Mouse (Mus musculus): ENCODE measurements at regions not wholly inside any gene's neighbourhood (a gene's known extent, or its start where the extent isn't known, plus 50 kb on each side); places are given as distances from the start of the nearest gene placed in this dataset.

- H3K27ac ChIP-seq: no peak overlapping the region
- H3K4me2 ChIP-seq (replicated peaks): no peak overlapping the region
- no peak for ATAC-seq (ENCODE audit: low FRiP score, low read depth)
- no peak overlapping the region for H3K4me3 ChIP-seq
- no peaks in the 10 kb centered on the region for H3K36me3 ChIP-seq
- 27% methylated on average over 4 of the region's 4 CpGs for WGBS
- no peaks in the 10 kb centered on the region for H3K9me3 ChIP-seq
- no peaks in the 10 kb centered on the region for H3K27me3 ChIP-seq
- no peaks in the 10 kb centered on the region for H3K4me1 ChIP-seq
- H3K9ac ChIP-seq: no peak overlapping the region
Measured at GRCm38 (mm10) chr12:93549900-93550299, 1700.9 kb upstream of the Sel1l start.

DNA sequence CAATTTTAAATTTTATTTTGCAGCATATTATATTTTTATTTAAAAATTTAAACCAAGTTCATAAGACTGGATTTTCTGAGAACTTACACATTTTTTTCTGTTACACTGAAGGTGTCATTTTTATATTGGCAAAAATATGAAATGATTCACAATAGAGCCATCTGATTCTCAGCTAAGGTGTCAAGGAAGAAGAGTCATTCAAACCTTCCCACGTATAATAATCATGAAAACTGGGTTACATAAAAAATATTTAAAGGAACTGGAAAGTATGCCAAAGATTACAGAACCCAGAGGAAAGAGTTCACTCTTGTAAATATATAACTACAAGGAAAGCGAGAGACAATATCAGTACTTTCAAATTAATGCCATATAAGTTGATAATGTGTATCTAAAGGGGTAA is 1674.5 kb upstream of the Sel1l start:
- 82% methylated on average over 2 of the region's 2 CpGs for WGBS
- H3K27me3 ChIP-seq: no peaks in the 10 kb centered on the region
- no peak overlapping the region for H3K4me2 ChIP-seq (replicated peaks)
- no peak overlapping the region for H3K4me3 ChIP-seq
- ATAC-seq (ENCODE audit: low FRiP score, low read depth): no peak
- no peaks in the 10 kb centered on the region for H3K9me3 ChIP-seq
- H3K36me3 ChIP-seq: no peaks in the 10 kb centered on the region
- H3K4me1 ChIP-seq: no peaks in the 10 kb centered on the region
- H3K9ac ChIP-seq: no peak overlapping the region
- H3K27ac ChIP-seq: no peak overlapping the region

- Histone ChIP-seq H3K4me1 (no peaks in the 10 kb centered on the region), H3K27ac (no peak overlapping the region), H3K36me3 (no peaks in the 10 kb centered on the region), H3K9ac (no peak overlapping the region), H3K9me3 (no peaks in the 10 kb centered on the region), H3K4me2 (replicated peaks) (no peak overlapping the region), H3K4me3 (no peak overlapping the region), H3K27me3 (no peaks in the 10 kb centered on the region)
- ATAC-seq (ENCODE audit: low FRiP score, low read depth): no peak
- 87% methylated on average over 1 of the region's 1 CpGs for WGBS
Measured at GRCm38 (mm10) chr12:93486381-93486780, 1637.4 kb upstream of the Sel1l start.

DNA sequence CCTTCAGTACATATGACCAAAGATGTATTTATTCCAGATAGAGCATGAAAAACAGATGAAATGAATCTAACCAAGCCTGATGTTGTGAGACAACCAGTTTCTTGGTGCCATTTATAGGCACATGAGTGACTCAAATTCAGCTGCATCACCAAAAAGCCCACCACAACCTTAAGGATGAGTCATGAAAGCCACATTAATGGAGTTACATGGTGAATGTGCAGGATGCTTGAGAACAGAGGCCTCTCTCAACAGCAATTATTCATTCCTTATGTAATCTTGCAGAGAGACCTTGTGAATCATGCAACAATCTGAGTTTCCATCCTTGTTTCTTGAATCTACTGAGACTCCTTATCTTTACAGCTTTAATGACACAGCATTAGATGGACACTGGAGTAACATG is 1613.1 kb upstream of the Sel1l start:
- no peaks in the 10 kb centered on the region for H3K4me1 ChIP-seq
- no peaks in the 10 kb centered on the region for H3K9me3 ChIP-seq
- no peak for ATAC-seq (ENCODE audit: low FRiP score, low read depth)
- no peak overlapping the region for H3K9ac ChIP-seq
- no peak overlapping the region for H3K27ac ChIP-seq
- H3K4me2 ChIP-seq (replicated peaks): no peak overlapping the region
- no peaks in the 10 kb centered on the region for H3K27me3 ChIP-seq
- H3K4me3 ChIP-seq: no peak overlapping the region
- no peaks in the 10 kb centered on the region for H3K36me3 ChIP-seq

DNA sequence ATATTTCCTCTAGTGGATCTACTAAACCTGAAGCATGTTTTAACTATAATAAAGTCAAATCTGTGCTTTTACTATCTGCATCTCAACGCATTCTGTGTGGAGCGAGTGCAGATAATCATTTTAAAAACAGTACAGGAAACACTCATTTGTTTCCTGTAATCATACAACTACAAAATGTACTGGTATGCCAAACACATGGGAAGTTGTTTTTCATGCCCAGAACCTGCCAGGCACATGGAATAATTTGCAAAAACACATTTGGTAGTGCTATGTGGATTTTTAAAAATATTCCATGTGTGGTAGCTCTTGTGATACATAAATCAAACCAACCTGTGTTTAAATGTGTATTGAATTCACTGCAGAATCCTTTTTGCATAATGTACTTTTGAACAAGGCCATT is 1600.5 kb upstream of the Sel1l start:
- Histone ChIP-seq H3K4me1 (no peaks in the 10 kb centered on the region), H3K27ac (no peak overlapping the region), H3K9me3 (no peaks in the 10 kb centered on the region), H3K4me2 (replicated peaks) (no peak overlapping the region), H3K36me3 (no peaks in the 10 kb centered on the region), H3K9ac (no peak overlapping the region), H3K27me3 (no peaks in the 10 kb centered on the region), H3K4me3 (no peak overlapping the region)
- WGBS: 64% methylated on average over 2 of the region's 2 CpGs
- no peak for ATAC-seq (ENCODE audit: low FRiP score, low read depth)

DNA sequence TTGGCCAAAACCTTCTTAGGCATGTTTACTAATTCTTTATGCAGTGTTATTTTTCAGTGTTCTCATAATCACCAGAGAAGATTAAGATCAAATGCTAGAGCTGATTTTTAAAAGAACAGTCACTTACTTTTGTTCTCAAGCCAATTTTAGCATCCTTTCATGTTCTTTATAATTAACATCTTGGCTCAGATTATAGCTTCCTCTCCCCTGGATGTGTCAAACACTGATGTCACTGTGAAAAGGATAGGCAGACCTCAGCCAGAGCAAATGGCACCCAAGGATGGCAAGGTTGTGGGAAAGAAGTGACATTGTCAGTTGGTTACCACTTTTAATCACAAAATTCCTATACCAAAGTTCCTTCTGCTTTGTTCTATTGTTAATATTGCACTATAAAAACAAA is 1580.3 kb upstream of the Sel1l start:
- Histone ChIP-seq H3K27me3 (no peaks in the 10 kb centered on the region), H3K4me1 (no peaks in the 10 kb centered on the region), H3K36me3 (no peaks in the 10 kb centered on the region), H3K9ac (no peak overlapping the region), H3K27ac (no peak overlapping the region), H3K4me3 (no peak overlapping the region), H3K4me2 (replicated peaks) (no peak overlapping the region), H3K9me3 (no peaks in the 10 kb centered on the region)
- no peak for ATAC-seq (ENCODE audit: low FRiP score, low read depth)

GRCm38 (mm10) chr12:93427988-93428387 is 1579.0 kb upstream of the Sel1l start:
- 71% methylated on average over 2 of the region's 2 CpGs for WGBS

DNA sequence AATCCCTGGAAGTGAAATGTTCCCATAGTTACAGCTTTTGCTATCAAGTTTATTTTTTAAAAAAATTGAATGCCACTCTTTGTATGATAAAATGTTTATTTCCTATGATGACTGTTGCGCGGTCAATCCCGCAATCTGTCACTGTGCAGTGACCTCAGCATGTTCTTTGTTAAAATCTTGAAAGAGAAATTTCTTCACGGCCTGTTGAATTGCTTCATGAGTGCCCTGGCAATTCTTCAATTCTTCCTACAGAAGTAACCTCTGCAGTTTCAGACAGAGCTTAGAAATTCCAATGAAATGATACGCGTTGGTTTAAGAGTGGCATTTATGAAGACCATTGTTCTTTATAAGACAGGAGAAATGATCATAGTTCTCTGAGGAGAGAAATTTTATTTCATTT is 1567.4 kb upstream of the Sel1l start:
- Histone ChIP-seq H3K4me1 (no peaks in the 10 kb centered on the region), H3K36me3 (no peaks in the 10 kb centered on the region), H3K4me3 (no peak overlapping the region), H3K4me2 (replicated peaks) (no peak overlapping the region), H3K27ac (no peak overlapping the region), H3K9me3 (no peaks in the 10 kb centered on the region), H3K27me3 (no peaks in the 10 kb centered on the region), H3K9ac (no peak overlapping the region)
- 89% methylated on average over 6 of the region's 6 CpGs for WGBS
- ATAC-seq (ENCODE audit: low FRiP score, low read depth): no peak

More at GRCm38 (mm10) chr12:93427988-93428387, 1579.0 kb upstream of the Sel1l start:
- H3K4me1 ChIP-seq: no peaks in the 10 kb centered on the region
- H3K27ac ChIP-seq: no peak overlapping the region
- ATAC-seq (ENCODE audit: low FRiP score, low read depth): no peak
- H3K36me3 ChIP-seq: no peaks in the 10 kb centered on the region
- H3K27me3 ChIP-seq: no peaks in the 10 kb centered on the region
- no peak overlapping the region for H3K4me3 ChIP-seq
- H3K4me2 ChIP-seq (replicated peaks): no peak overlapping the region
- no peaks in the 10 kb centered on the region for H3K9me3 ChIP-seq
- no peak overlapping the region for H3K9ac ChIP-seq

GRCm38 (mm10) chr12:93415791-93416190 is 1566.8 kb upstream of the Sel1l start:
- H3K4me3 ChIP-seq: no peak overlapping the region
- H3K27ac ChIP-seq: no peak overlapping the region
- H3K36me3 ChIP-seq: no peaks in the 10 kb centered on the region
- no peak overlapping the region for H3K4me2 ChIP-seq (replicated peaks)
- no peaks in the 10 kb centered on the region for H3K27me3 ChIP-seq
- ATAC-seq (ENCODE audit: low FRiP score, low read depth): no peak
- whole genome bisulfite sequencing: 77% methylated on average over 1 of the region's 1 CpGs
- H3K9me3 ChIP-seq: no peaks in the 10 kb centered on the region
- H3K9ac ChIP-seq: no peak overlapping the region
- H3K4me1 ChIP-seq: no peaks in the 10 kb centered on the region

- no peaks in the 10 kb centered on the region for H3K4me1 ChIP-seq
- no peaks in the 10 kb centered on the region for H3K27me3 ChIP-seq
- WGBS: 22% methylated on average over 2 of the region's 2 CpGs
- H3K36me3 ChIP-seq: no peaks in the 10 kb centered on the region
- no peak overlapping the region for H3K4me3 ChIP-seq
- ATAC-seq (ENCODE audit: low FRiP score, low read depth): no peak
- H3K9me3 ChIP-seq: no peaks in the 10 kb centered on the region
- H3K9ac ChIP-seq: no peak overlapping the region
- no peak overlapping the region for H3K27ac ChIP-seq
- H3K4me2 ChIP-seq (replicated peaks): no peak overlapping the region
Measured at GRCm38 (mm10) chr12:93385578-93385977, 1536.6 kb upstream of the Sel1l start.

- Histone ChIP-seq H3K9me3 (no peaks in the 10 kb centered on the region), H3K27ac (no peak overlapping the region), H3K27me3 (no peaks in the 10 kb centered on the region), H3K9ac (no peak overlapping the region), H3K36me3 (no peaks in the 10 kb centered on the region), H3K4me2 (replicated peaks) (no peak overlapping the region), H3K4me1 (no peaks in the 10 kb centered on the region; the same call in 1 of the 2 replicates), H3K4me3 (no peak overlapping the region)
- ATAC-seq (ENCODE audit: low FRiP score, low read depth): peak; percentile 61; the same call in 1 of the 2 replicates
- 12% methylated on average over 4 of the region's 4 CpGs for WGBS
Measured at GRCm38 (mm10) chr12:93342933-93343332, 1494.0 kb upstream of the Sel1l start.

DNA sequence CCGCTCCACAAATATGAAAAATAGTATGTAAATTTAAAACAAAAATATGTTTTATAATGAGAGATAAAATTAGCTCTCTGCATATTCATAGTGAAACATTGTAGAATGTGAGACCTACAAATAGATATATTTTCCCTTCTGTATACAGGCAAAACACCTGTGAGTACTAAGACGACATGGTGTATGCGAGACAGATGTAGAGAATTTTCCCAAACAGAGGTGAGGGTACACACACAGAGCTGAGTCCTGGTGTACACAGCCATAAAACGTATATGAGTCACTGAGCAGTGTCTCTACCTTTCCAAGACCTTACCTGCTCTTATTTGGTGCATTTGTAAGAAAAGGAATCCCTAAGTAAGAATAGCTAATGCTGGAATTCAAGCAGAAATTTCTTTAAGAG is 1493.6 kb upstream of the Sel1l start:
- no peaks in the 10 kb centered on the region; the same call in 1 of the 2 replicates for H3K4me1 ChIP-seq
- H3K27me3 ChIP-seq: no peaks in the 10 kb centered on the region
- ATAC-seq (ENCODE audit: low FRiP score, low read depth): no peak
- no peaks in the 10 kb centered on the region for H3K36me3 ChIP-seq
- no peak overlapping the region for H3K4me2 ChIP-seq (replicated peaks)
- H3K27ac ChIP-seq: no peak overlapping the region
- no peak overlapping the region for H3K9ac ChIP-seq
- 37% methylated on average over 4 of the region's 4 CpGs for WGBS
- H3K4me3 ChIP-seq: no peak overlapping the region
- no peaks in the 10 kb centered on the region for H3K9me3 ChIP-seq

DNA sequence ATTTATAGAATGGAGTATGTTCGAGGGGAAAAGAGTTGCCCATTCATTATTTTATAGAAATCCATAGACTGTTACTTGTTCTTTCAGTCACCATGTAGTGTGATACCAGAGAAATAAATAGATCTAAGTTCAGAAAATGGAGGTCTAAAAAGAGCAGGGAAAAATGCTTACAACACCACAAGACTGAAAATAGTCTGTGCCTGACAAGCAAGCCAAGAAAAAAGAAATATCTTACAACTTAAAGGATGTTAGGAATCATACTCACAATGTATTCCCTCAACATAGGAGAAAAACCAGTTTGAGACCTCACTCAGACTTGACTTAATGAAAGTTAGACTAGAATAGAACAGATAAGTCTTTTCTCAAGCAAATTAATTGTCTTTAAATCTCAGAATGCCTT is 1486.6 kb upstream of the Sel1l start:
- Histone ChIP-seq H3K4me2 (replicated peaks) (no peak overlapping the region), H3K9me3 (no peaks in the 10 kb centered on the region), H3K9ac (no peak overlapping the region), H3K4me1 (no peaks in the 10 kb centered on the region), H3K27ac (no peak overlapping the region), H3K4me3 (no peak overlapping the region), H3K27me3 (no peaks in the 10 kb centered on the region), H3K36me3 (no peaks in the 10 kb centered on the region)
- ATAC-seq (ENCODE audit: low FRiP score, low read depth): no peak
- WGBS: 59% methylated on average over 1 of the region's 1 CpGs

GRCm38 (mm10) chr12:93312214-93312613 is 1463.3 kb upstream of the Sel1l start:
- Histone ChIP-seq H3K27ac (no peak overlapping the region), H3K4me2 (replicated peaks) (no peak overlapping the region), H3K27me3 (no peaks in the 10 kb centered on the region), H3K9ac (no peak overlapping the region), H3K4me3 (no peak overlapping the region), H3K9me3 (no peaks in the 10 kb centered on the region), H3K4me1 (no peaks in the 10 kb centered on the region), H3K36me3 (no peaks in the 10 kb centered on the region)
- ATAC-seq (ENCODE audit: low FRiP score, low read depth): no peak

Data from limb, embryonic 13.5 days (tissue).